Mouse (Mus musculus): ENCODE data around the gene Ccm2. TPM values are rescaled to one million over a fixed set of nuclear protein-coding genes. Genes with fewer than 3 reads are reported as not detected.

Ccm2 gene
- total and polyA plus RNA-seq, 3 experiments: 30.4 to 34.5 (median 32.7) TPM

DNA sequence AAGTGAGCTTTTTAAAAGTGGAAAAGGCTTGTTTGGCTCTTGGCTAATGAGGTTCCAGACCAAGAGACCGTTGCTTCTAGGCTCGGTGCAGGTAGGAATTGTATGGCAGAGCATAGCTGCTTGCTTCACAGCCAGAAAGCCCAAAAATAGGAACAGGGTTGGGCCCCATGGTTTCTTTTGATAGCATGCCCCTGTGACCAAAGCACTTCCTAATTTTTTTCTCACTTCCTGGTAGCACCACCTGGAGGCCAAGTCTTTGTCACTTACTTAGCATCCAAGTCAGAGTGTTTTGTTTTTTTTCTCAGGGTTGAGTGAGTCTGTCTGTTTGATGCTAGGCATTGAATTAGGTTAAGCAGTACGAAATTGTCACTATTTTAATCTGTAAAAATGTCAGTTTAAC, 40.0 kb downstream of the Ccm2 start (continued):
- peak; percentile 48; the same call in 1 of the 2 replicates for TF ChIP-seq NELFE (IDR thresholded peaks at IDR 0.05; ENCODE audit: low read depth, low read length)
- peak; percentile 92 for TF ChIP-seq MYC (IDR thresholded peaks at IDR 0.05; ENCODE audit: low read depth, low read length)
- TF ChIP-seq MEF2A (IDR thresholded peaks at IDR 0.05; ENCODE audit: borderline replicate concordance, low read depth, low read length): peak; percentile 90
- 0 out of 2 replicates have a peak, but pooled peaks have one; percentile 87 for TF ChIP-seq RCOR1 (conservative IDR thresholded peaks at IDR 0.05; ENCODE audit: low read depth, low read length)
- TF ChIP-seq CHD1 (IDR thresholded peaks at IDR 0.05; ENCODE audit: low read depth, low read length): no peak
- TF ChIP-seq MAX (IDR thresholded peaks at IDR 0.05; ENCODE audit: low read length): peak; percentile 88
- no peak for TF ChIP-seq POLR2AphosphoS2 (IDR thresholded peaks at IDR 0.05; ENCODE audit: low read depth, low read length)
- TF ChIP-seq SMC3 (IDR thresholded peaks at IDR 0.05; ENCODE audit: low read depth, low read length): peak; percentile 65
- peak; percentile 61 for TF ChIP-seq HCFC1 (IDR thresholded peaks at IDR 0.05; ENCODE audit: low read depth, low read length)
- peak; percentile 55 for TF ChIP-seq RAD21 (IDR thresholded peaks at IDR 0.05; ENCODE audit: low read depth, low read length)
- peak; percentile 90 for TF ChIP-seq TCF12 (IDR thresholded peaks at IDR 0.05; ENCODE audit: low read depth, low read length)

GRCm38 (mm10) chr11:6587249-6587940, 40.7 kb downstream of the Ccm2 start:
- no peaks in the 10 kb centered on the region for H3K79me2 ChIP-seq (replicated peaks; ENCODE audit: control insufficient read depth, extremely low read depth, insufficient read depth, poor library complexity, severe bottlenecking)
- H3K4me2 ChIP-seq (ENCODE audit: insufficient read depth, low read depth, poor library complexity, severe bottlenecking): no peak overlapping the region
- no peak for DNase-seq (ENCODE audit: extremely low read depth)
- no peaks in the 10 kb centered on the region for H3K9me3 ChIP-seq (replicated peaks; ENCODE audit: low read length)
- H3K4me1 ChIP-seq (ENCODE audit: control insufficient read depth in 1 of 2, insufficient read depth in 2 of 2): peaks cover 20 to 79% of the 10 kb centered on the region in 2 experiments
- H3K36me3 ChIP-seq (replicated peaks in 1 of 2; ENCODE audit: control insufficient read depth in 1 of 2, insufficient read depth in 1 of 2, low read length in 1 of 2): peaks cover 51 to 80% of the 10 kb centered on the region in 2 experiments
- TF ChIP-seq JUN (IDR thresholded peaks at IDR 0.05; ENCODE audit: insufficient read depth, low read depth, low read length): no peak
- TF ChIP-seq EP300 (IDR thresholded peaks at IDR 0.05; ENCODE audit: low read length): no peak
- TF ChIP-seq ZKSCAN1 (IDR thresholded peaks at IDR 0.05; ENCODE audit: borderline replicate concordance, low read depth, low read length): no peak
- TF ChIP-seq PAX5 (IDR thresholded peaks at IDR 0.05; ENCODE audit: low read length): no peak
- no peak for TF ChIP-seq MEF2A (IDR thresholded peaks at IDR 0.05; ENCODE audit: borderline replicate concordance, low read depth, low read length)
- no peak for TF ChIP-seq SIN3A (IDR thresholded peaks at IDR 0.05; ENCODE audit: low read length)
- no peak for TF ChIP-seq USF2 (conservative IDR thresholded peaks at IDR 0.05; ENCODE audit: low read depth, low read length)
- no peak for TF ChIP-seq MYC (IDR thresholded peaks at IDR 0.05; ENCODE audit: low read depth, low read length)
- TF ChIP-seq UBTF (IDR thresholded peaks at IDR 0.05; ENCODE audit: low read depth, low read length): no peak
- no peak for TF ChIP-seq ETS1 (conservative IDR thresholded peaks at IDR 0.05; ENCODE audit: low read depth, low read length)
- TF ChIP-seq HCFC1 (IDR thresholded peaks at IDR 0.05; ENCODE audit: low read depth, low read length): no peak; the same call in 1 of the 2 replicates
- TF ChIP-seq NELFE (IDR thresholded peaks at IDR 0.05; ENCODE audit: low read depth, low read length): no peak
- no peak for TF ChIP-seq IRF4 (IDR thresholded peaks at IDR 0.05; ENCODE audit: low read depth, low read length)
- TF ChIP-seq JUND (conservative IDR thresholded peaks at IDR 0.05; ENCODE audit: low read depth, low read length): no peak
- TF ChIP-seq CHD1 (IDR thresholded peaks at IDR 0.05; ENCODE audit: low read depth, low read length): no peak
- TF ChIP-seq RAD21 (IDR thresholded peaks at IDR 0.05; ENCODE audit: low read depth, low read length): no peak
- TF ChIP-seq RCOR1 (conservative IDR thresholded peaks at IDR 0.05; ENCODE audit: low read depth, low read length): no peak
- no peak for TF ChIP-seq USF1 (IDR thresholded peaks at IDR 0.05; ENCODE audit: low read depth, low read length)
- TF ChIP-seq ZNF384 (IDR thresholded peaks at IDR 0.05; ENCODE audit: low read depth, low read length): no peak
- TF ChIP-seq MXI1 (IDR thresholded peaks at IDR 0.05; ENCODE audit: low read depth, low read length): no peak
- H3K9ac ChIP-seq (ENCODE audit: insufficient read depth, low read depth): no peak overlapping the region
- in situ Hi-C loops (cut with MboI; ENCODE audit: low pct_ligation_motif_present, low pct_unique_long_range_greater_than_20kb, low sequenced_read_pairs) (no loop called here), dilution Hi-C loops (cut with MboI; ENCODE audit: extremely low pct_ligation_motif_present, extremely low pct_unique_long_range_greater_than_20kb, low sequenced_read_pairs) (no loop called here)
- no peak overlapping the region for H3K4me3 ChIP-seq (replicated peaks in 1 of 3; ENCODE audit: low read depth in 2 of 3, low read length in 2 of 3, poor library complexity in 1 of 3)
- H3K27me3 ChIP-seq (replicated peaks): no peaks in the 10 kb centered on the region
- peak overlapping the region; percentile 10; the same call in 1 of the 2 replicates for H3K27ac ChIP-seq (ENCODE audit: insufficient read depth, low read depth)
